Mouse (Mus musculus) left cerebral cortex, adult 2 months (tissue): ENCODE data around the gene Ptprn2. TPM values are rescaled to one million over a fixed set of nuclear protein-coding genes. Genes with fewer than 3 reads are reported as not detected.

Source experiments
- DNase-seq, 2 experiments: peaks; one replicate each; pipeline ENCODE4 v3.0.0; 2021 to 2022; ENCODE audit warnings: low spot score in 2 of 2, mixed read lengths in 1 of 2; ENCODE audit errors: extremely low spot score in 1 of 2
- H3K27ac ChIP-seq: fragments of 200-600 bp; 2 replicates; pipeline ENCODE4 v1.8.1; 2022
- H3K4me3 ChIP-seq: fragments of 200-600 bp; 2 replicates; pipeline ENCODE4 v1.8.1; 2022
- CTCF ChIP-seq: fragments of 200-600 bp; IDR thresholded peaks from 2 replicates; pipeline ENCODE4 v1.8.1; 2022; ENCODE audit warnings: antibody characterized with exemption, mild to moderate bottlenecking, moderate library complexity
- intact Hi-C: fragments of 180-260 bp; cut with DNase I; formaldehyde crosslinking; loops from one replicate; pipeline ENCODE4 v1.15.1; 2025
- total RNA-seq, 2 experiments: library from RNA; stranded (reverse); gene quantifications; 2 replicates each; pipeline ENCODE4 v1.2.3; 2021

Gene Ptprn2
- total RNA-seq, 2 experiments from 2014 or later, result 339 to 346 TPM

GRCm38 (mm10) chr12:116661018-116661417 lies 175.5 kb downstream of the Ptprn2 start:
- no peak overlapping the region for H3K27ac ChIP-seq
- no peak overlapping the region for H3K4me3 ChIP-seq
- intact Hi-C loops, result loop anchor here (5.0 kb wide), 1 partner anchor 146 kb away; no protein-coding TSS in a partner anchor
- no peak for TF ChIP-seq CTCF
- peak in 1 of 2 experiments; percentile 7 for DNase-seq

DNA sequence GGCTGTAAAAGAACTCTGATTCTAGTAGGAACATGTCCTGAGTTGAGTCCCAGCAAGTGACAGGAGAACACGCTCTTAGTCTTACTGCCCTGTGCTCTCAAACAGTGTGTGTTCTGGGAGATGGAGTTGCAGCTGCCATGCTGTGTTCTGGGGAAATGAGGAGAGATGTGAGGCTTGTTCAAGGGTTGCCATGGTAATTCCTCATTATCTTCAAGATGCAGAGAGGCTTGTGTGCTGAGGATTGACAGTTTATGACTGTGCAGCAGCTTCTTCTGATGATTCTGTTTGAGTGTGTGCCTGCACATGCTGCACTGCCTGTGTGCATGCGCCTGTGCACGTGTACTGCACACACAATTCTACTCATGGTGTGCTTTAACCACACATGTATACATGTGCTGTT lies 192.2 kb downstream of the Ptprn2 start:
- DNase-seq, result peak in 1 of 2 experiments; percentile 25
- intact Hi-C loops, result no loop called here
- TF ChIP-seq CTCF, result no peak
- Histone ChIP-seq H3K27ac (peak overlapping the region; percentile 61; the same call in 1 of the 2 replicates), H3K4me3 (no peak overlapping the region)

- TF ChIP-seq CTCF, result no peak
- no peak overlapping the region for H3K4me3 ChIP-seq
- DNase-seq, result no peak
- no peak overlapping the region for H3K27ac ChIP-seq
- intact Hi-C loops, result no loop called here
Observed at GRCm38 (mm10) chr12:116689832-116690231, 204.3 kb downstream of the Ptprn2 start.

- no peak for DNase-seq
- Histone ChIP-seq H3K27ac (no peak overlapping the region), H3K4me3 (no peak overlapping the region)
- intact Hi-C loops, result no loop called here
- TF ChIP-seq CTCF, result no peak
Observed at GRCm38 (mm10) chr12:116709535-116709934, 224.0 kb downstream of the Ptprn2 start.

DNA sequence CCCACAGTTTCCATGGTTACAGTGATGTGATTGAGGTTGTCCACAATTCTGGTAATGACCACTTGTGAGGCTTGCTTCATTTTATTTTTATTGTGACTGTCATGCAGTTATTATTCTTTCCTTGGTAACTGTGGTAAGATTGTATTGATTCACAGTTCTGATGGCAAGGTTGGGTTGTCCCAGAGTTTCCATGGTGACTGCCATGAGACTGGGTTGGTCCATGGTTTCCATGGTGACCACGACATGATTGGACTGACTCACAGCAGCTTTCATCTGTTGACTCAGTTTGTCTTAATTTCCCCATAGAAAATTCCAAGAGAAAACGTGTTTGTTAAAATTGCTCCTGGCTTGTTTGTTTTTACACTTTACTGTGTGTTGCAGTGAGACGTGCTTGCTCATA lies 225.2 kb downstream of the Ptprn2 start:
- no peak for TF ChIP-seq CTCF
- Histone ChIP-seq H3K4me3 (no peak overlapping the region), H3K27ac (no peak overlapping the region)
- intact Hi-C loops, result no loop called here
- peak in 1 of 2 experiments; percentile 32 for DNase-seq

DNA sequence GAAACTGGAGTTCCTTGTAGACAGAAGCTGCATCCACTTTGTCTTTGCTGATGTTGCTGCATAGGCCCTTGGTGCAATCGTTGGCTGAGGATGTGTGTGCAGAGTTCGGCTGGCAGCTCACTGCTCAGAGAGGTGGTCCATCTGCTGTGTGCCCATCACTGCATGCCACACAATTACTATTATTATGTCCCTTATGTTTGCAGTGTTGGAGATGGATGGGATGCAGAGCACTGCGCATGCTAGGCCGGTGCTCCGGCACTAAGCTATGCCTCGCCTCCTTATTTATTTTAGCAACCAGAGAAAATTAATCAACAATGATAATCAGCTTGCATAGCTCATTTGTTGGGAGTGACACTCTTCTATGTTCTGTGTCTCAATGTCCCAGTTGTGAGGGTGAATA lies 225.6 kb downstream of the Ptprn2 start:
- H3K27ac ChIP-seq, result peak overlapping the region; percentile 4; the same call in 1 of the 2 replicates
- no peak for TF ChIP-seq CTCF
- DNase-seq, result no peak
- H3K4me3 ChIP-seq, result no peak overlapping the region
- intact Hi-C loops, result no loop called here

DNA sequence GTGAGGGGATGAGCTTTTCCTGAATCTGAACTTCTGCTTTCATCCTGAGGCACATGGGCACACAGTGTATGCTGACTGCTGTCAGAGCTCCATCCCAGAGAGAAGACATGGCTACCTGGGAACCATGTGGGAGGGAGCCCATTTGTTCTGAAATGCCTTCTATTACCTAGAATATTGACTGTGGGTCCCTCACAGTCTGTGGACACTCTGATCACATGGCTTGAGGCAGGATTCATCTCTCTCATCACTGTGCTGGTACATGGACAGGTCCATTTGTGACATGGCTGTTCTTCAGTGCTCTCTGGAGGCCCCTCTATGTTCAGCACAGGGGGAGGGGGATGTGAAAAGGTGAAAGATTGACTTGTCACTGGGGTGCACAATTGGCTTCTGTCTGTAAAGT lies 227.6 kb downstream of the Ptprn2 start:
- DNase-seq, result no peak
- Histone ChIP-seq H3K27ac (no peak overlapping the region), H3K4me3 (no peak overlapping the region)
- intact Hi-C loops, result no loop called here
- no peak for TF ChIP-seq CTCF

GRCm38 (mm10) chr12:116721062-116721461 lies 235.5 kb downstream of the Ptprn2 start:
- intact Hi-C loops, result no loop called here
- Histone ChIP-seq H3K27ac (no peak overlapping the region; the same call in 1 of the 2 replicates), H3K4me3 (no peak overlapping the region)
- no peak for TF ChIP-seq CTCF
- no peak for DNase-seq

DNA sequence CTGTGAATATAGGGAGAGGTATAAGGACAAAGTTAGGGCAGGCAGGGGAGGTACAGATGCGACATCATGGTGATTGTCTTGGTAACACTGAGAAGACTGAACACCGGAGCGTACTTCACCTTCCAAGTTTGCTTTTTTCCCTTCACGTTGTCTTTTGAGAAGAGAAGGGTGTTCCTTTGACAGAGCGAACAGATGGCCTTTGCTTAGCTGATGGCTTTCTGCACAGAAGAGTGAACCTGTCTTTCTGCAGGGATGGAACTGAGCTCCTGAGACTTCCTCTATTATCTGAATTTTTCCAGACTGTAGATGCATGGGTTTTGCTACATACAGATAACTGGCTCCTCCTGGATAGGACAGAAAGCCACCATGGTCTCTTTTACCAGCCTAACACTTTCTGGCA lies 254.6 kb downstream of the Ptprn2 start:
- TF ChIP-seq CTCF, result no peak
- H3K4me3 ChIP-seq, result no peak overlapping the region
- intact Hi-C loops, result loop anchor here (10.0 kb wide), 1 partner anchor 85 kb away; no protein-coding TSS in a partner anchor
- DNase-seq, result no peak
- H3K27ac ChIP-seq, result no peak overlapping the region; the same call in 1 of the 2 replicates

DNA sequence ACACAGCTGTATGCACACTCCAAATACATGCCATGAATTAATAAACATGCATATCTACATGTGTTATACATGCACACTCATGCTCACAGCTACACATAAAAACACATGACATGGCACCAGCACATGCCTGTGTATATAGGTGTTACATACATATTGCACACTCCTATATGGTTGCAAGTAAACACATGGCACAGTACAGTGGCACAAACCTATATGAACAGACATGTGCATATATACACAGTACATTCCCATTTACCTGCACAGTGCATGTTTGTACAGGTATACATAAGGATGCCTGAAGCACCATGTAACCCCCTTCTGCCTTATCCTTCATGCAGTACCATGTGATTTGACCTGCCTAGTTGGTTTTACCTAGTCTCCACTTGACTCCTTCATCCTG lies 255.8 kb downstream of the Ptprn2 start:
- Histone ChIP-seq H3K27ac (no peak overlapping the region), H3K4me3 (no peak overlapping the region)
- TF ChIP-seq CTCF, result no peak
- intact Hi-C loops, result loop anchor here (10.0 kb wide), 1 partner anchor 86 kb away; no protein-coding TSS in a partner anchor
- DNase-seq, result no peak

GRCm38 (mm10) chr12:116746401-116746800 lies 260.9 kb downstream of the Ptprn2 start:
- DNase-seq, result peak in 1 of 2 experiments; percentile 22
- Histone ChIP-seq H3K27ac (peak overlapping the region; percentile 54), H3K4me3 (no peak overlapping the region)
- TF ChIP-seq CTCF, result no peak
- intact Hi-C loops, result loop anchor here (10.0 kb wide), 1 partner anchor 92 kb away; no protein-coding TSS in a partner anchor

- no peak for DNase-seq
- TF ChIP-seq CTCF, result no peak
- intact Hi-C loops, result no loop called here
- Histone ChIP-seq H3K27ac (no peak overlapping the region), H3K4me3 (no peak overlapping the region)
Observed at GRCm38 (mm10) chr12:116752784-116753183, 267.3 kb downstream of the Ptprn2 start.

- intact Hi-C loops, result no loop called here
- no peak for DNase-seq
- H3K27ac ChIP-seq, result no peak overlapping the region
Observed at GRCm38 (mm10) chr12:116763961-116764360, 278.4 kb downstream of the Ptprn2 start.

More at GRCm38 (mm10) chr12:116763961-116764360, 278.4 kb downstream of the Ptprn2 start:
- H3K4me3 ChIP-seq, result no peak overlapping the region
- TF ChIP-seq CTCF, result no peak
